Mouse (Mus musculus) kidney, embryonic 15.5 days (tissue): ENCODE data around the gene Rasd1. TPM values are rescaled to one million over a fixed set of nuclear protein-coding genes. Genes with fewer than 3 reads are reported as not detected.

Experiments used
- ATAC-seq: fragments of 200-750 bp; cut with Nextera tagmentation; replicated peaks from 2 replicates; pipeline ENCODE4 v1.8.0; 2017; ENCODE audit warnings: moderate TSS enrichment; ENCODE audit not compliant: low FRiP score
- H3K27ac ChIP-seq: fragments of 300-500 bp; sonication (generic); 2 replicates; pipeline ENCODE4 v1.5.1; 2015; ENCODE audit warnings: mild to moderate bottlenecking, inconsistent platforms
- H3K27me3 ChIP-seq: fragments of 300-500 bp; sonication (generic); 2 replicates; pipeline ENCODE4 v1.6.1; 2015; ENCODE audit warnings: inconsistent platforms
- H3K36me3 ChIP-seq: fragments of 300-500 bp; sonication (generic); 2 replicates; pipeline ENCODE4 v1.6.1; 2015; ENCODE audit warnings: inconsistent platforms
- H3K4me1 ChIP-seq: fragments of 300-500 bp; sonication (generic); 2 replicates; pipeline ENCODE4 v1.6.1; 2015; ENCODE audit warnings: inconsistent platforms
- H3K4me2 ChIP-seq: fragments of 300-500 bp; sonication (generic); 2 replicates; pipeline ENCODE4 v1.6.1; 2015; ENCODE audit warnings: moderate library complexity, mild to moderate bottlenecking, inconsistent platforms
- H3K4me3 ChIP-seq: fragments of 300-500 bp; sonication (generic); replicated peaks from 2 replicates; pipeline ENCODE4 v1.5.1; 2015; ENCODE audit warnings: mild to moderate bottlenecking, inconsistent platforms
- H3K9ac ChIP-seq: fragments of 300-500 bp; sonication (generic); 2 replicates; pipeline ENCODE4 v1.6.1; 2015; ENCODE audit warnings: mild to moderate bottlenecking, inconsistent platforms
- H3K9me3 ChIP-seq: fragments of 300-500 bp; sonication (generic); replicated peaks from 2 replicates; pipeline ENCODE4 v1.6.1; 2016; ENCODE audit warnings: inconsistent platforms
- WGBS: fragments of 180-500 bp; shearing (Covaris S2); methylation state at CpG from one replicate; pipeline ENCODE4 v1.1.7; 2015; ENCODE audit warnings: mixed read lengths; 5-methylcytosine and 5-hydroxymethylcytosine counted together
- polyA plus RNA-seq: library from polyadenylated mRNA; unstranded; fragments of >200 nt; fragmentation: Nextera tagmentation; extraction: Ambion mirVana; gene quantifications from 2 replicates; pipeline ENCODE4 v1.2.1, GENCODE M21; 2015

Gene Rasd1
- polyA plus RNA-seq, 1 experiment from 2014 or later = 4.0 TPM

DNA sequence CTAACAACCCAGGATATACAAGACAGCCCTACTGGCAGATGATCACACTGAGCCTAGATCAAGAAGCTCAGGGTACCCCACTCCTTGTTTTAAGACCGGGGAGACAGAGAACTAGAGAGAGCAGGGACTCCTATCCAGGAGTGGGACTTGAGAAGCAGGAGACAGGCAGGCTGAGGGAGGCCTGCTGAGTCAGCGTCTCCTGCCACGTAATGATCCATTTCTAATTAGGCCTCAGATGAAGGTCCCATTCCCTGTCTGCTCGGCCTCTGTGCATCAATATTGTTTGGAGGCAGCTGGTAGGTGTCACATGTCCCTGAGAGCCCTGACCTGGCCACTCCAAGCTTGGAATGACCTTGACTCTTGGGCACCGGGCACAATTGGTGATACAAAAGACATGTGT, 8.6 kb upstream of the Rasd1 start:
- ATAC-seq = no peak
- no peak overlapping the region for H3K4me2 ChIP-seq
- H3K4me1 ChIP-seq = peaks cover 38% of the 10 kb centered on the region
- no peaks in the 10 kb centered on the region for H3K27me3 ChIP-seq
- H3K4me3 ChIP-seq = no peak overlapping the region
- H3K27ac ChIP-seq = no peak overlapping the region
- H3K9ac ChIP-seq = no peak overlapping the region
- WGBS = 61% methylated on average over 5 of the region's 5 CpGs
- H3K36me3 ChIP-seq = no peaks in the 10 kb centered on the region
- no peaks in the 10 kb centered on the region for H3K9me3 ChIP-seq

DNA sequence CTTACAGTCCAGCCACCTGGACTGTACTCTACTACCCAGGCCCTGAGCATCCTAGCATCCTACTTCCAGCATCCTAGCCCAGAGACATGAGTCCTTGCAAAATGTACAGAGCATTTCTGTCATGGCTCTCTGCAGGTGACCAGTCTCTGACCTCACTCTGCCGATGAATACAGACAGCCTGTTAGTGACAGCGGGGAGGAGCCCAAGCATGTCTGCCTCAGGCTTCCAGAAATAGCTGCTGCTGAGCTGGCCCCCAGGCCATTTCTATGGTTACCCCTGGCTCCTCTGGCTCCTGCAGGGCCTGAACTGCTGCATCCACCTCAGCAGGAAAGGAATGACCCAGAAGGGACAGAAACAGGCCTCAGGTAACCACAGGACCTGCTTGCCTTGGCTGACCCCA, 6.9 kb upstream of the Rasd1 start:
- no peak overlapping the region for H3K4me2 ChIP-seq
- no peak overlapping the region for H3K9ac ChIP-seq
- 36% methylated on average over 2 of the region's 2 CpGs for WGBS
- no peaks in the 10 kb centered on the region for H3K27me3 ChIP-seq
- H3K27ac ChIP-seq = no peak overlapping the region
- ATAC-seq = 0 out of 2 replicates have a peak, but pooled peaks have one; percentile 12
- peaks cover 33% of the 10 kb centered on the region for H3K4me1 ChIP-seq
- no peaks in the 10 kb centered on the region for H3K36me3 ChIP-seq
- H3K4me3 ChIP-seq = no peak overlapping the region
- no peaks in the 10 kb centered on the region for H3K9me3 ChIP-seq

DNA sequence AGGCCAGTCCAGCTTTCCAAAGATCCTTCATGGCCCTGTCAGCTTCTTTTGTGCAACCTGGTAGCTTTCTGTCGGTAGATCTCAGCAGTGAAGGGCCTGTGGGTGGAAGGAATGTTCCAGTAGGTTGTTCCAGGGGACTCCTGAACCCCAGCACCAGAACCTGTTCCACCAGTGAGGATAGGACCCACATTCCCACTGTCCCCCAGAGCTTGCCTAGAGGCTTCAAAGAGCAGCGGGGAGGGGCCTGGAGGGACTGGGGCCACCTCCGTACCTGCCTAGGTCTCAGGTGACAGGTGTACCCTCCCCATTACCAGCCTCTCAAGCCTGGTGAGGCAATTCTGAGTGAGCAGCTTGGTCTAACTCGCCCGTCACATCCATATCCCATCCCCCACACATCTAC, 6.0 kb upstream of the Rasd1 start:
- Histone ChIP-seq H3K9ac (no peak overlapping the region), H3K9me3 (no peaks in the 10 kb centered on the region), H3K27me3 (no peaks in the 10 kb centered on the region), H3K4me2 (no peak overlapping the region), H3K36me3 (no peaks in the 10 kb centered on the region), H3K4me1 (peaks cover 41% of the 10 kb centered on the region), H3K27ac (no peak overlapping the region), H3K4me3 (no peak overlapping the region)
- 71% methylated on average over 5 of the region's 5 CpGs for WGBS
- no peak for ATAC-seq

GRCm38 (mm10) chr11:59967765-59968164, 3.0 kb upstream of the Rasd1 start:
- Histone ChIP-seq H3K9ac (no peak overlapping the region), H3K27me3 (peaks cover 16% of the 10 kb centered on the region)

GRCm38 (mm10) chr11:59966102-59966483, 1.3 kb upstream of the Rasd1 start:
- H3K27me3 ChIP-seq = peaks cover 22% of the 10 kb centered on the region
- H3K27ac ChIP-seq = peak overlapping the region; percentile 88; the same call in 1 of the 2 replicates
- no peak overlapping the region for H3K4me3 ChIP-seq
- H3K4me1 ChIP-seq = peaks cover 39% of the 10 kb centered on the region
- peak overlapping the region; percentile 91 for H3K4me2 ChIP-seq
- H3K9me3 ChIP-seq = no peaks in the 10 kb centered on the region
- peaks cover 13% of the 10 kb centered on the region for H3K36me3 ChIP-seq
- WGBS = 56% methylated on average over 4 of the region's 4 CpGs
- H3K9ac ChIP-seq = no peak overlapping the region
- ATAC-seq = no peak

More at GRCm38 (mm10) chr11:59967765-59968164, 3.0 kb upstream of the Rasd1 start:
- H3K4me2 ChIP-seq = no peak overlapping the region
- no peak overlapping the region for H3K27ac ChIP-seq
- no peaks in the 10 kb centered on the region for H3K36me3 ChIP-seq
- H3K9me3 ChIP-seq = no peaks in the 10 kb centered on the region
- no peak for ATAC-seq
- H3K4me3 ChIP-seq = no peak overlapping the region
- H3K4me1 ChIP-seq = peaks cover 47% of the 10 kb centered on the region
- 68% methylated on average over 1 of the region's 1 CpGs for WGBS

- peak overlapping the region; percentile 59 for H3K9ac ChIP-seq
- peak overlapping the region; percentile 52 for H3K4me3 ChIP-seq
- H3K36me3 ChIP-seq = peaks cover 19% of the 10 kb centered on the region
- H3K4me2 ChIP-seq = peak overlapping the region; percentile 91
- H3K27ac ChIP-seq = peak overlapping the region; percentile 88
- peaks cover 36% of the 10 kb centered on the region for H3K4me1 ChIP-seq
- H3K9me3 ChIP-seq = no peaks in the 10 kb centered on the region
- ATAC-seq = peak; percentile 81
- peaks cover 22% of the 10 kb centered on the region for H3K27me3 ChIP-seq
- WGBS = 18% methylated on average over 25 of the region's 25 CpGs
Measured at GRCm38 (mm10) chr11:59965227-59966101, 720 bp upstream of the Rasd1 start.

- H3K9ac ChIP-seq = peak overlapping the region; percentile 59
- H3K27ac ChIP-seq = peak overlapping the region; percentile 88
- 1% methylated on average over 33 of the region's 33 CpGs for WGBS
- H3K4me1 ChIP-seq = peaks cover 36% of the 10 kb centered on the region
- peak overlapping the region; percentile 91 for H3K4me2 ChIP-seq
- ATAC-seq = no peak
- peak overlapping the region; percentile 52 for H3K4me3 ChIP-seq
- no peaks in the 10 kb centered on the region for H3K9me3 ChIP-seq
- H3K27me3 ChIP-seq = peaks cover 22% of the 10 kb centered on the region
- H3K36me3 ChIP-seq = peaks cover 25% of the 10 kb centered on the region
Measured at GRCm38 (mm10) chr11:59964163-59964758, 483 bp downstream of the Rasd1 start.

DNA sequence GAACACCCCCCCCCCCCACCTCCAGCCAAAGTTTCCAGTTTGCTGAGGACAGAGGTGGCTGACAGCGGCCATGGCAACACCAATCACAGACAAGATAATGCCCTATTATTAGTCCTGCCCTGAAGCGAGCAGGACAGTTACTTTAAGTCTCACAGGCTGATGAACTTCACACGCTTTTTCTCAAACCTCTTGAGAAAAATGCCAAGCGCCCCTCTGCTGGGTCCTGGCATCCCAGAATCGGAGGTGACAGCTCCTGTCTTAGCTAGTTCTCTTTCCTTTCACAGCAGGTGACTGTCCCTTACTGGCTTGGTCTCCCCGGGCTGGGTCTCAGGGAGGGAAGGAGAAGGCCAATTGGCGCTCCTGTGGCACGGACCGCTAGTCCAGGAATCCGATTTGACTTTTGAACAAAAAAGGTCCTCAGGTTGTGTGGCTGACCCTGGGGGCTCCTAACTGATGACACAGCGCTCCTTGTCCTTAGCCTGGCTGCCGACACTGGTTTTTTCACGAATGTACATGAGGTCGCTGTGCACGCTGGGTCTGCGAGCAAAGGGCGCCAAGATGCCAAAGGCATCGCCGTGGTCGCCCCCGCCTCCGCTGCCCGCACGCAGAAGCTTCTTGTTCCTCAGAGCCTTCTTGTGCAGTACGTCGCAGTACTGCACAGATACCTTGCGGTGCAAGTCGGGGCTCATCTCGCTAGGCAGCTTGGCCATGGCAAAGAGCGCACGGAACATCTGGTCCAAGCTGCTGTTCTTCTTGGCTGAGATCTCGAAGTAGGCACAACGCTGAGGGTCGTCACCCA, 1.2 kb downstream of the Rasd1 start:
- no peak for ATAC-seq
- no peak overlapping the region for H3K27ac ChIP-seq
- WGBS = 7% methylated on average over 34 of the region's 34 CpGs
- peaks cover 36% of the 10 kb centered on the region for H3K4me1 ChIP-seq
- H3K9me3 ChIP-seq = no peaks in the 10 kb centered on the region
- H3K27me3 ChIP-seq = peaks cover 22% of the 10 kb centered on the region
- H3K4me3 ChIP-seq = peak overlapping the region; percentile 52
- peaks cover 25% of the 10 kb centered on the region for H3K36me3 ChIP-seq
- peak overlapping the region; percentile 91 for H3K4me2 ChIP-seq
- H3K9ac ChIP-seq = peak overlapping the region; percentile 59

GRCm38 (mm10) chr11:59962590-59962989, 2.2 kb downstream of the Rasd1 start:
- H3K36me3 ChIP-seq = peaks cover 25% of the 10 kb centered on the region
- no peaks in the 10 kb centered on the region for H3K9me3 ChIP-seq
- H3K27ac ChIP-seq = no peak overlapping the region
- WGBS = 82% methylated on average over 3 of the region's 3 CpGs
- no peak for ATAC-seq
- H3K4me3 ChIP-seq = no peak overlapping the region
- peaks cover 22% of the 10 kb centered on the region for H3K27me3 ChIP-seq
- no peak overlapping the region for H3K9ac ChIP-seq
- H3K4me2 ChIP-seq = no peak overlapping the region
- peaks cover 36% of the 10 kb centered on the region for H3K4me1 ChIP-seq

DNA sequence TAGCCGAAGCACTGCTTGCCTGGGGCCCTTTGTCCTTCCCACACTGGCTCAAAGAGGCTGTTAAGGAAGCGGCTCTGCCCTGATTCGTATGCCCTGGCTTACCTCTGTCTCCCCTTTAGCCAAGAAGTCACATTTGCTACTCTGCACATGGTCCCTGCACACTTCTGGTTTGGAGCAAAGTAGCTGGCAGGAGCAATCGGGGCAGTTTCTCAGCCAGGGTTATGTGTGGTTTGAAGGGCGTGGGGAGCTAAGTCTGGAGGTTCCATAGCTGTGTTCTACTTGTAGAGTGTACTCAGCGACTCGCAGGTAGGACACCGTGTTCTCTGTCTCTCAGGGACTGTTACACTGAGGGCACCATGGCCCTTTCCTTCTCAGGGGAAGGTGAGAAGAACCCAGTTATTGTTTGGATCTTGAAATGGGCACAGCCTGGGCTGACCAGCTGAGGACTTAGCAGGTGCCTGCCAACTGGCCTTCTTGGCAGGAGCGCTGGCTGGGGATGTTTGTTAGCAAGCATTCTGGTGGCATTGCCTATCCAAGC, 3.3 kb downstream of the Rasd1 start:
- H3K9me3 ChIP-seq = no peaks in the 10 kb centered on the region
- H3K4me1 ChIP-seq = peaks cover 40% of the 10 kb centered on the region
- H3K27me3 ChIP-seq = peaks cover 22% of the 10 kb centered on the region
- ATAC-seq = no peak
- peaks cover 34% of the 10 kb centered on the region for H3K36me3 ChIP-seq
- no peak overlapping the region for H3K9ac ChIP-seq
- no peak overlapping the region for H3K27ac ChIP-seq
- no peak overlapping the region for H3K4me2 ChIP-seq
- WGBS = 91% methylated on average over 9 of the region's 9 CpGs
- no peak overlapping the region for H3K4me3 ChIP-seq

- H3K27ac ChIP-seq = no peak overlapping the region
- no peaks in the 10 kb centered on the region for H3K9me3 ChIP-seq
- no peak for ATAC-seq
- 91% methylated on average over 20 of the region's 20 CpGs for WGBS
- H3K4me2 ChIP-seq = no peak overlapping the region
- peaks cover 33% of the 10 kb centered on the region for H3K4me1 ChIP-seq
- H3K4me3 ChIP-seq = no peak overlapping the region
- H3K27me3 ChIP-seq = peaks cover 22% of the 10 kb centered on the region
- no peak overlapping the region for H3K9ac ChIP-seq
- peaks cover 40% of the 10 kb centered on the region for H3K36me3 ChIP-seq
Measured at GRCm38 (mm10) chr11:59960476-59961337, 4.0 kb downstream of the Rasd1 start.
